Mouse (Mus musculus): ENCODE measurements at regions not wholly inside any gene's neighbourhood (a gene's known extent, or its start where the extent isn't known, plus 50 kb on each side); places are given as distances from the start of the nearest gene placed in this dataset.

- DNase-seq, result no peak
- intact Hi-C loops (cut with DNase I), result no loop called here
Observed at GRCm38 (mm10) chrX:158451792-158452191, 408.7 kb upstream of the Cnksr2 start.

GRCm38 (mm10) chrX:158423554-158424258 lies 380.6 kb upstream of the Cnksr2 start:
- no peak for DNase-seq
- intact Hi-C loops (cut with DNase I), result no loop called here

GRCm38 (mm10) chrX:158394184-158394894 lies 351.2 kb upstream of the Cnksr2 start:
- intact Hi-C loops (cut with DNase I), result no loop called here
- no peak for DNase-seq

- intact Hi-C loops (cut with DNase I), result no loop called here
- DNase-seq, result peak; percentile 60
Observed at GRCm38 (mm10) chrX:158375791-158376190, 332.7 kb upstream of the Cnksr2 start.

- intact Hi-C loops (cut with DNase I), result no loop called here
- no peak for DNase-seq
Observed at GRCm38 (mm10) chrX:158373219-158373618, 330.1 kb upstream of the Cnksr2 start.

All from left cerebral cortex, postnatal 4 days (tissue).